Mouse (Mus musculus) layer of hippocampus, postnatal 25 days (tissue): ENCODE data around the gene Gm5965. TPM values are rescaled to one million over a fixed set of nuclear protein-coding genes. Genes with fewer than 3 reads are reported as not detected.
"Not testable (repeated sequence)": the region's sequence is repeated elsewhere in the genome, so short reads cannot be mapped to it uniquely, and the experiment has no call there.

Source experiments
- DNase-seq, 2 experiments: peaks; one replicate each; pipeline ENCODE4 v3.0.0; 2022; ENCODE audit warnings: mixed read lengths in 2 of 2, low spot score in 1 of 2; ENCODE audit errors: extremely low spot score in 1 of 2
- total RNA-seq, 2 experiments: library from RNA; stranded (reverse); gene quantifications; 2 replicates each; pipeline ENCODE4 v1.2.3; 2021

Gene Gm5965
- not detected for total RNA-seq

GRCm38 (mm10) chr16:88777596-88777995 is at the start of gene Gm5965:
TSS of gene Gm5965 (plus strand) at chr16:88777896.
- no peak for DNase-seq

GRCm38 (mm10) chr16:88728812-88729275 is 48.9 kb upstream of the Gm5965 start, which contains the start of gene Krtap13-1:
TSS of gene Krtap13-1 (plus strand) at chr16:88728862.
- no peak for DNase-seq

GRCm38 (mm10) chr16:88735391-88735790 is 42.3 kb upstream of the Gm5965 start:
- DNase-seq = no peak

GRCm38 (mm10) chr16:88744750-88745340 is 32.9 kb upstream of the Gm5965 start:
- no peak for DNase-seq

GRCm38 (mm10) chr16:88747943-88748342 is 29.8 kb upstream of the Gm5965 start:
- DNase-seq = peak in 1 of 2 experiments; percentile 3

- not testable (repeated sequence) for DNase-seq
These were observed 26.2 kb upstream of the Gm5965 start, which contains the start of gene Krtap13 for GRCm38 (mm10) chr16:88751535-88751934. TSS of gene Krtap13 (minus strand) at chr16:88751635.

- not testable (repeated sequence) for DNase-seq
These were observed 19.1 kb upstream of the Gm5965 start, which contains the start of gene 2310034C09Rik for GRCm38 (mm10) chr16:88758547-88758946. TSS of gene 2310034C09Rik (plus strand) at chr16:88758847.

GRCm38 (mm10) chr16:88774106-88774505 is 3.6 kb upstream of the Gm5965 start, which contains the start of gene 2310057N15Rik:
TSS of gene 2310057N15Rik (minus strand) at chr16:88774206.
- DNase-seq = no peak

- no peak for DNase-seq
These were observed 9.1 kb downstream of the Gm5965 start for GRCm38 (mm10) chr16:88786786-88787185.

- DNase-seq = no peak
These were observed 34.1 kb downstream of the Gm5965 start, which contains the start of gene Gm20741 for GRCm38 (mm10) chr16:88811827-88812226. TSS of gene Gm20741 (minus strand) at chr16:88812220.

GRCm38 (mm10) chr16:88820066-88820465 is 42.4 kb downstream of the Gm5965 start, which contains the start of gene Krtap15:
TSS of gene Krtap15 (plus strand) at chr16:88820215.
- DNase-seq = no peak

- no peak for DNase-seq
These were observed 46.0 kb downstream of the Gm5965 start for GRCm38 (mm10) chr16:88823736-88824135.

GRCm38 (mm10) chr16:88826095-88826652 is 48.5 kb downstream of the Gm5965 start, which contains the start of gene Krtap14:
TSS of gene Krtap14 (minus strand) at chr16:88826145.
- peak in 1 of 2 experiments; percentile 5 for DNase-seq

GRCm38 (mm10) chr16:88826978-88827377 is 49.3 kb downstream of the Gm5965 start:
- no peak for DNase-seq

Other genes with a start within 250 kb of the Gm5965 start
- not detected for gene Cldn8, start 214.7 kb upstream of the Gm5965 start, total RNA-seq
- not detected for gene Krtap24-1, start 165.6 kb upstream of the Gm5965 start, total RNA-seq
- gene 2310079G19Rik, start 150.2 kb upstream of the Gm5965 start, total RNA-seq = not detected
- gene Krtap26-1, start 130.1 kb upstream of the Gm5965 start, total RNA-seq = not detected
- not detected for gene Krtap27-1, start 106.2 kb upstream of the Gm5965 start, total RNA-seq
- not detected for gene 2310061N02Rik, start 69.9 kb upstream of the Gm5965 start, total RNA-seq
- not detected for gene Krtap13-1, start 49.0 kb upstream of the Gm5965 start, total RNA-seq
- gene Krtap13, start 26.3 kb upstream of the Gm5965 start, total RNA-seq = not detected
- not detected for gene 2310034C09Rik, start 19.0 kb upstream of the Gm5965 start, total RNA-seq
- gene 2310057N15Rik, start 3.7 kb upstream of the Gm5965 start, total RNA-seq = not detected
- gene Gm20741, start 34.3 kb downstream of the Gm5965 start, total RNA-seq = not detected
- not detected for gene Krtap15, start 42.3 kb downstream of the Gm5965 start, total RNA-seq
- gene Krtap14, start 48.2 kb downstream of the Gm5965 start, total RNA-seq = not detected
- not detected for gene Krtap19-1, start 91.5 kb downstream of the Gm5965 start, total RNA-seq
- gene Krtap19-2, start 96.4 kb downstream of the Gm5965 start, total RNA-seq = not detected
- not detected for gene Krtap19-3, start 100.1 kb downstream of the Gm5965 start, total RNA-seq
- gene Krtap19-4, start 107.2 kb downstream of the Gm5965 start, total RNA-seq = not detected
- gene Krtap19-5, start 118.6 kb downstream of the Gm5965 start, total RNA-seq = not detected
- not detected for gene Krtap19-9b, start 154.4 kb downstream of the Gm5965 start, total RNA-seq
- not detected for gene Krtap16-3, start 185.0 kb downstream of the Gm5965 start, total RNA-seq
- not detected for gene Krtap22-2, start 232.9 kb downstream of the Gm5965 start, total RNA-seq
- not detected for gene Gm10229, start 237.4 kb downstream of the Gm5965 start, total RNA-seq